Mouse (Mus musculus) kidney, adult 2 months (tissue): ENCODE data around the gene Cptp.

Experiments used
- CTCF ChIP-seq: fragments of 200-500 bp; conservative IDR thresholded peaks from 2 replicates; pipeline ENCODE4 v1.5.1; 2011; ENCODE audit warnings: low read depth, mild to moderate bottlenecking, control low read depth, low read length, moderate library complexity, mixed read lengths; ENCODE audit not compliant: insufficient read depth, insufficient read length
- POLR2A ChIP-seq: fragments of 200-500 bp; IDR thresholded peaks from one replicate; pipeline ENCODE4 v1.6.1; 2011; ENCODE audit warnings: low read depth, low read length, control low read depth

GRCm38 (mm10) chr4:155851368-155851767 is 17.9 kb downstream of the Cptp start:
- TF ChIP-seq POLR2A (no peak), CTCF (no peak)
